Mouse (Mus musculus) kidney, embryonic 14.5 days (tissue): ENCODE measurements around the gene Capn15. TPM values are rescaled to one million over a fixed set of nuclear protein-coding genes. Genes with fewer than 3 reads are reported as not detected.

Experiments
- ATAC-seq: fragments of 200-750 bp; cut with Nextera tagmentation; 2 replicates; pipeline ENCODE4 v1.8.0; 2017; ENCODE audit warnings: moderate number of reproducible peaks, mild to moderate bottlenecking, moderate TSS enrichment, moderate library complexity; ENCODE audit not compliant: low FRiP score, low TSS enrichment
- H3K27ac ChIP-seq: fragments of 300-500 bp; sonication (generic); 2 replicates; pipeline ENCODE4 v1.5.1; 2014; ENCODE audit warnings: low read depth, mild to moderate bottlenecking, low read length, moderate library complexity, mixed read lengths
- H3K27me3 ChIP-seq: fragments of 300-500 bp; sonication (generic); 2 replicates; pipeline ENCODE4 v1.6.1; 2014; ENCODE audit warnings: mild to moderate bottlenecking, low read length; ENCODE audit not compliant: control insufficient read depth, insufficient read depth
- H3K36me3 ChIP-seq: fragments of 300-500 bp; sonication (generic); 2 replicates; pipeline ENCODE4 v1.6.1; 2014; ENCODE audit warnings: low read length, mixed read lengths; ENCODE audit not compliant: control insufficient read depth, insufficient read depth
- H3K4me1 ChIP-seq: fragments of 300-500 bp; sonication (generic); 2 replicates; pipeline ENCODE4 v1.6.1; 2014; ENCODE audit warnings: low read length, mixed read lengths; ENCODE audit not compliant: control insufficient read depth, insufficient read depth
- H3K4me2 ChIP-seq: fragments of 300-500 bp; sonication (generic); replicated peaks from 2 replicates; pipeline ENCODE4 v1.6.1; 2014; ENCODE audit warnings: low read depth, mild to moderate bottlenecking, low read length
- H3K4me3 ChIP-seq: fragments of 300-500 bp; sonication (generic); 2 replicates; pipeline ENCODE4 v1.5.1; 2014; ENCODE audit warnings: mild to moderate bottlenecking, low read length
- H3K9ac ChIP-seq: fragments of 300-500 bp; sonication (generic); 2 replicates; pipeline ENCODE4 v1.6.1; 2014; ENCODE audit warnings: low read depth, mild to moderate bottlenecking, low read length, moderate library complexity
- H3K9me3 ChIP-seq: fragments of 300-500 bp; sonication (generic); 2 replicates; pipeline ENCODE4 v1.6.1; 2016; ENCODE audit warnings: low read length; ENCODE audit not compliant: control insufficient read depth
- WGBS: fragments of 180-500 bp; shearing (Covaris S2); extraction: QIAGEN DNeasy Blood & Tissue Kit; methylation state at CpG from one replicate; pipeline ENCODE4 v1.1.7; 2014; 5-methylcytosine and 5-hydroxymethylcytosine counted together
- polyA plus RNA-seq: library from polyadenylated mRNA; unstranded; fragments of >200 nt; fragmentation: Nextera tagmentation; extraction: Ambion mirVana; gene quantifications from 2 replicates; pipeline ENCODE4 v1.2.1, GENCODE M21; 2014

Gene Capn15
- polyA plus RNA-seq, 1 experiment from 2014 or later = 35.3 TPM

DNA sequence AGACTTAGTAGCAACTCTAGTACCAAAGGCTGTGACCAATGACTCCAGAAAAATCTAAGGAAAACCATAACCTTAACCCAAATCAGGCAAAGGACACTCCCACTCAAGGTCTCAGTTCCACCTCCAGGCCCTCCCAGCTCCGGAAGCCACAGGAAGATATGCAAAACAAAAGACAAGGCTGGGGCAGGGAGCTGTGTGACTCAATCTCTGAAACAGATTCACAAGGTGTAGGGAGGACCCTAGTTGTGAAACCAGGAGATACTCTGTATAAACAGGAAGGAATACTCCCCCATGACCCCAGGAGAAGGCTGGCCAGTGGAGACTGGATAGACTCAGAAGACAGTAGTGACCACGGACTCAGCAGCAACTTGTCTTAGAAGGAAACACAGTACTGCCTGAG lies 22.1 kb upstream of the Capn15 start:
- Histone ChIP-seq H3K36me3 (peaks cover 19% of the 10 kb centered on the region), H3K9me3 (no peaks in the 10 kb centered on the region), H3K9ac (no peak overlapping the region), H3K4me1 (no peaks in the 10 kb centered on the region), H3K4me3 (no peak overlapping the region), H3K27ac (no peak overlapping the region), H3K27me3 (no peaks in the 10 kb centered on the region), H3K4me2 (no peak overlapping the region)
- ATAC-seq = no peak
- 51% methylated on average over 2 of the region's 2 CpGs for WGBS

DNA sequence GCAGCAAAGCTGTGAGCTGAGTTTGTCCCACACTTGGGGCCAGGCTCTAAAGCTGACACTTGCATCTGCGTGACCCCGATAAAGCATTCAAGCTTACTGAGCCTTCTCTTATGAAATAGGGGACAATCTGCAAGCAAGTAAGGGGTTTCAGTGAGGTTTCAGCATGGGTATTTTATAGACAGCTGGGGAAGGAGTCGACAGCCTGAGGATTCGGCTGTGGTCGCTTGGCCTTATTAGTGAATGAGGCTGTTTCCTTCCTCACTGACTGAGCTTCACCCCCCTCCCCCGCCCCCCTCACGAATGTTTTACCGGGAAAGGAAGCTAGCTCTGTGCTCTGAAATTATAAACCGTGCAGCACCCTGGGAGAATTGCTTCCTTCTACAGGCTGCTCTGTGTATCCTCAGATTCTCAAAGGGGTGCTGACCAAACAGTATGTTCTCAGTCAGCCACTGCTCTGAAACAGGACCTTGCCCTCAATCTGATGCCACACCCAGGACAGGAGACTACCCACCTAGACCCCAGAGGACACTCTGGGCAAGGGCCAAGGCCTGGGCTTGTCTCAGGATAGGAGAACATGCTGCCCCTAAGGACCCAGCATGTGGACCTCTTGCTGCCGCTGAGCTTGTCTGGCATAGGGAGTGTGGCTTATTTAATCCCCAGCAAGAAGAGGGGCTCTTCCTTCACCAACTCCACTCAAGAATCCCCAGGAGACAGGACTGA lies 20.3 kb upstream of the Capn15 start:
- ATAC-seq = no peak
- Histone ChIP-seq H3K4me1 (no peaks in the 10 kb centered on the region), H3K36me3 (peaks cover 20% of the 10 kb centered on the region), H3K9ac (no peak overlapping the region), H3K9me3 (no peaks in the 10 kb centered on the region), H3K27ac (no peak overlapping the region), H3K4me3 (no peak overlapping the region), H3K4me2 (no peak overlapping the region), H3K27me3 (no peaks in the 10 kb centered on the region)
- 68% methylated on average over 10 of the region's 10 CpGs for WGBS

DNA sequence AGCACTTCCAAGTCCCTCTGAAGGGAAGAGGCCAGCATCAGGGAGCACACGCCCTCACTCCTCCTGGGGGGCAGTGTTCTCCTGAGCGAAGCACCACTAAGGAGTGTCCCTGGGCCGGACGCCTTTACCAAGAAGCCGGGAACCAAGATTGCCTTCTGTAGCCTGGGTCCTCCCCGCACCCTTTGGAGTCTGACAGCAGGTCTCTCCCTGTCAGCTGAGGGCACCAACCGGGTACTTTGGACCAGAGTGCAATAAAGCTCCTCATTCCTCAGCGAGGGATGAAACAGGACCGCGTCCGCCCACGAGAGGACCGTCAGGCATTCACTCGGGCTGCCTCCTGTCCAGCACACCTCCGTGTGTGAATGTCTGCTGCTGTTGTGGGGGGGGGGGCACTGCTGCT lies 19.1 kb upstream of the Capn15 start:
- no peak for ATAC-seq
- Histone ChIP-seq H3K36me3 (peaks cover 18% of the 10 kb centered on the region), H3K4me2 (no peak overlapping the region), H3K27ac (no peak overlapping the region), H3K27me3 (no peaks in the 10 kb centered on the region), H3K9ac (no peak overlapping the region), H3K4me1 (no peaks in the 10 kb centered on the region), H3K9me3 (no peaks in the 10 kb centered on the region), H3K4me3 (no peak overlapping the region)
- WGBS = 84% methylated on average over 15 of the region's 15 CpGs

DNA sequence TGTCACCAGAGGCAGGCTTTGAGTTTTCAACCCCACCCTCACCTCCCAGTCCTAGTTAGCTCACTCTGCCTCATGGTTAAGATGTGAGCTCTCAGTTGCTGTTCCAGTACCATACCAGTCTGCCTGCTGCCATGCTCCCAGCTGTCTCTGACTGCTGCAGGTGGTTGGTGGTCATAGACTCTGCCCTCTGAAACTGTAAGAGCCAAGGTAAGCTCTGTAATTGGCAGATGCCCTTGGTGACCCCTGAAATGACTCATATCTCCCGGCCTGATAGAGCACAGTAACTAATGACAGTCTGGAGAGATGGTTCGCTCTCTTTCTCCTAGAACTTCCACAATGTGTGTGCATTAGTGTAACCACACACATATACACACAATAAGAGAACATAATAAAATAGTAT lies 18.3 kb upstream of the Capn15 start:
- Histone ChIP-seq H3K9ac (no peak overlapping the region), H3K27ac (no peak overlapping the region), H3K4me1 (no peaks in the 10 kb centered on the region), H3K4me2 (no peak overlapping the region), H3K9me3 (no peaks in the 10 kb centered on the region), H3K4me3 (no peak overlapping the region), H3K27me3 (no peaks in the 10 kb centered on the region), H3K36me3 (peaks cover 18% of the 10 kb centered on the region)
- no peak for ATAC-seq
- WGBS = 89% methylated on average over 2 of the region's 2 CpGs

DNA sequence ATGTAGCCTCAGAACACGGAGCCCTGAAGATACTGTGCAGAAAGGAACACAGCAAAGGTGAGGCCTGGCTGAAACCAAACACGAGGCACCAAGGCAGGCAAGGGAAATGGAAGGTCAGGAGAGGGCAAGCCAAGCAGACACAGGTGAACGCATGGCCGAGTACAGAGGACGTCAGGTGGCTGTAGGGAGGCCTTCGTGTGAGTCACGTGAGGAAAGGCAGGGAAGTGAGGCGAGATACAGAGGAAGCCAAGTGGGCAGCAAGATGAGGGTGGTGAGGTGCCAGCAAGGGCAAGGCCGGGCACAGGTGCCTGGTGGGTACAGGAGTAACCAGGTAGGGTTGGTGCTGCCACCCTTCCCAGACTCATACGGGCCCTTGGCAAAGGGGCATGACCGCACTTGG lies 12.8 kb upstream of the Capn15 start:
- Histone ChIP-seq H3K27me3 (no peaks in the 10 kb centered on the region), H3K9me3 (no peaks in the 10 kb centered on the region), H3K4me2 (no peak overlapping the region), H3K36me3 (peaks cover 36% of the 10 kb centered on the region), H3K4me3 (no peak overlapping the region), H3K27ac (no peak overlapping the region), H3K9ac (0 out of 2 replicates have a peak overlapping the region, but pooled peaks have one; percentile 2), H3K4me1 (0 out of 2 replicates have a peak, but pooled peaks cover 3% of the 10 kb centered on the region)
- ATAC-seq = peak; percentile 64; the same call in 1 of the 2 replicates
- 60% methylated on average over 11 of the region's 11 CpGs for WGBS

DNA sequence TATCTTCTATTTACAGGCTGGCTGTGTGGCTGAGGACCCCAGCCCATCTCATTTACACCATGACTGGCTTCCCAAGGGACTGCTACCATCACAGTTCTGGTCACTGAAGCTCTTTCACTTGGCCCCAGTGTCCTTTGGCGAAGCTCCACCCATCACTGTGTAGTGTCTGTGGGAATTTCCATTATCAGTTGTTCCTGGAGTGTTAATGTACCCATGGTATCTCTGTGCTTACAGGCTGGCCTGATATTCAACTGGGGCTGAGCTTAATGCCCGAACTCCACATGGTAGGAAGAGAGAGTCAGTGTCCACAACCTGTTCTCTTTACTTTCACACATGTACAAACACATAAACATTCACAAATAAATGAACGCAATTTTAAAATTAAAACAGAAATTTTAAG lies 7.9 kb upstream of the Capn15 start:
- no peak for ATAC-seq
- H3K9ac ChIP-seq = no peak overlapping the region
- no peak overlapping the region for H3K4me3 ChIP-seq
- H3K9me3 ChIP-seq = no peaks in the 10 kb centered on the region
- no peak overlapping the region for H3K27ac ChIP-seq
- no peaks in the 10 kb centered on the region for H3K27me3 ChIP-seq
- H3K4me1 ChIP-seq = 0 out of 2 replicates have a peak, but pooled peaks cover under 1% of the 10 kb centered on the region
- peaks cover 66% of the 10 kb centered on the region for H3K36me3 ChIP-seq
- WGBS = 92% methylated on average over 3 of the region's 3 CpGs
- no peak overlapping the region for H3K4me2 ChIP-seq

DNA sequence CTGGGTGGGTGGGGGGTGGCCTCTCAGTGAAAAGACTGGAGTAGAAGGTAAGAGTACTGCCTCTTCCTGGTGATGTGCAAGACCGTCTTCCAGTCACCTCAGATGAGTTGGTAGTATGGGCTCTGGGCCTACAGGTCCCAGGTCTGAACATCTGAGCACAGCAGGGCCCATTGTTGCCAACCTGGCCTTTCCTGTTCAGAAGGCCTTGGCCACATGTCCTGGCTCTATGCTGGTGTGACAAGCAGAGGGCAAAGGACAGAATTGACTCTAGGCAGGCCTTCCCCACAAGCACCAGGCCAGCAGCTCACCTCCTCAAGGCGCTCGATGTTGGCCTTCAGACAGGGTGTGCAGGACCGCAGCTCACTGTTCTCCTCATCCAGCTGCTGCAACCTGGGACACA lies 6.7 kb upstream of the Capn15 start:
- Histone ChIP-seq H3K4me3 (no peak overlapping the region), H3K4me1 (no peaks in the 10 kb centered on the region), H3K4me2 (no peak overlapping the region), H3K27ac (no peak overlapping the region), H3K27me3 (no peaks in the 10 kb centered on the region), H3K36me3 (peaks cover 62% of the 10 kb centered on the region), H3K9me3 (no peaks in the 10 kb centered on the region), H3K9ac (no peak overlapping the region)
- ATAC-seq = no peak
- WGBS = 98% methylated on average over 4 of the region's 4 CpGs

DNA sequence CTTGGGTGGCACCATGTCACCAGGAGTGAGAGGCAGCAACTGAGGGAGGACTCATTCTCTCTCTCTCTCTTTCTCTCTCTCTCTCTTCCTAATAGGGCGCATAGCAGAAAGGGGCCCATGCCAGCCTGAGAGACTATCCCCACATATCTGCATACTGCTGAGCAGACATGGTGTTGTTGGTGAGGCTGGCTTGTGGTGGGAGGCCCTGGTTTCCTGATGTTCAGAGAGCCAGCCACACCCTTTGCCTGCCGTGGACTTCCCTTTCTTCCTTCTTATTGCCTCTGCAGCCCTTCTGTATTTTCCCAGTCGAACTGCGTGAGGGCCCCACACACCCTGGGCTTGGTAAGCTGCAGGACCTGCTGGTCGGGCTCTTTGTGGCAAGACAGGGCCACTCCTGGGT lies 4.7 kb upstream of the Capn15 start:
- H3K4me1 ChIP-seq = no peaks in the 10 kb centered on the region
- no peak overlapping the region for H3K9ac ChIP-seq
- no peak overlapping the region for H3K4me2 ChIP-seq
- peaks cover 54% of the 10 kb centered on the region for H3K36me3 ChIP-seq
- WGBS = 87% methylated on average over 5 of the region's 5 CpGs
- H3K9me3 ChIP-seq = no peaks in the 10 kb centered on the region
- H3K27ac ChIP-seq = no peak overlapping the region
- no peak overlapping the region for H3K4me3 ChIP-seq
- no peaks in the 10 kb centered on the region for H3K27me3 ChIP-seq
- no peak for ATAC-seq

DNA sequence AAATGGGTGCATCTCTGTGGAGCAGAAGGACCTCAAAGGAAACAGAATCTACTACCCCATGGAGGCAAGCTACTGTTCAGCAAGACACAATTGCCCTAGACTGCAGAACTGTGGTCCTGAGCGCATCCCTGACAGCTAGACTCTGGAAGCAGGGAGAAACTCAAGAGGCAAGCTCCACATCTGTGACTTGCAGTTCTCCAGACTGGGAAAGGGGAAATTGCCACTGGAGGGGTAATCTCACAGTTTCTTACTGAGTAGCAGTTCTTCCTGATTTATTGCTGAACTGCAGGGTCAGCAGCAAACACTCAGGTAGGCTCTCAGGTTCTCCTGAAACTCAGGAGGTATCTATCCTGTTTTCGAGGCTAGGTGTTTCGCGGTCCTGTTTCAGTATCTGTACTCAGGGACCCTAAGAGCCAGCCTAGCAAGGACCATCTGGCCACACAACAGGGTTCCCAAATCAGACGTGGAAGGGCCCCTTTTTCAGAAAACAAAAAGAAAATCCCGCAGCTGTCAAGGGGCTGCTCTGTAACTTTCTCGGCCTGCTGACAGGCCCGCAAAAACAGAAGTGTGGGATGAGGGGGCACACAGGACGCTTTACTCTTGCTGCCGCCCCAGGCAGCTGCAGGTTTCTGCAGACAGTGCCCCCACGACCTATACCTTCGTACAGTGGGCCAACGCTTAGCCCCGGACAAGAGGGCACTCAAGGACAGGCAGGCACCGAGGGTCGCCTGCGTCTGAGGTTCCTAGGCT lies 865 bp downstream of the Capn15 start:
- no peaks in the 10 kb centered on the region for H3K9me3 ChIP-seq
- ATAC-seq = no peak
- WGBS = 9% methylated on average over 17 of the region's 17 CpGs

More for the DNA sequence above, 865 bp downstream of the Capn15 start:
- Histone ChIP-seq H3K4me2 (peak overlapping the region; percentile 86), H3K27me3 (no peaks in the 10 kb centered on the region), H3K4me3 (peak overlapping the region; percentile 92), H3K27ac (peak overlapping the region; percentile 80), H3K9ac (peak overlapping the region; percentile 91), H3K4me1 (peaks cover 14% of the 10 kb centered on the region; the same call in 1 of the 2 replicates), H3K36me3 (peaks cover 5% of the 10 kb centered on the region; the same call in 1 of the 2 replicates)
